Mouse (Mus musculus) stomach, postnatal 0 days (tissue): ENCODE measurements around the gene Ptprm.

Experiments
- CTCF ChIP-seq: IDR thresholded peaks from 2 replicates; pipeline ENCODE4 v1.5.1; 2016; ENCODE audit warnings: antibody characterized with exemption, low read depth, mild to moderate bottlenecking, moderate library complexity
- EP300 ChIP-seq: optimal IDR thresholded peaks from 2 replicates; pipeline ENCODE3; 2016; ENCODE audit warnings: antibody characterized with exemption

DNA sequence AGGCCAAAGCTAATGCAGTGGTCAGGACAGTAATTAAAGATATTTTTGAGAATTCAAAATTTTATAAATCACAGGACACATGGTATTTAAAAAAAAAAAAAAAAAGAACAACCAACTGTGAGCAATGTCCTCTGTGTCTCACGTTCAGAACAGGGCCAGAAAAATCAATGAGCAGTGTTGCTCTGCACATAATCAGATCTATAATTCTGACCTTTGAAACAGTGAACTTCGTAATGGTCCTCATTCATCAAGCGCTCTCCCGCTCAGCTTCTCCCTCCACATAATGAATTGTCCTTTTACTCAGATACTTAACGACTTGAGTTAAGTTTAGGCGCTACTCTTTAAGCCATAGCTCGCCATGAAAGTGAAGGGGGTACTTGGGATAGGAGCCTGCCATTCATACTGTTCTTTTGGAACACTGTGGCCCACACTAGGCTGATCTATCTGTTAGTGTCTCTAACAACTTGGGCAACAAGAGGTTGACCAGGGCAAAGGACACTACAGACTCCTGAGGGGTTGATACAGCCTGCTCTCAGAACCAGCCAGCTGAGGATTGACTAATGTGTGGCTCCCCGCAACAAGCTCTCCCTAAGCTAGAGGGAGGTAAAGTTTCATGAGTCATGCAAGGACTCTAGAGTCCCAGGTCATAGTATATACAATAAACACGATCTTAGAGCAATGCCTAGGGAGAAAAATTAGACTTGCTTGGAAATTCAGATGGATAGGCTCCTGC, 473.1 kb downstream of the Ptprm start:
- TF ChIP-seq CTCF (no peak), EP300 (no peak)
